Mouse (Mus musculus) kidney, postnatal 4 days (tissue): ENCODE measurements around the gene Chst3.
"Not testable (repeated sequence)": the region's sequence is repeated elsewhere in the genome, so short reads cannot be mapped to it uniquely, and the experiment has no call there.

ENCODE experiments used
- DNase-seq, 2 experiments: peaks; one replicate each; pipeline ENCODE4 v3.0.0; 2021; ENCODE audit warnings: mixed read lengths in 2 of 2

Chst3 gene

DNA sequence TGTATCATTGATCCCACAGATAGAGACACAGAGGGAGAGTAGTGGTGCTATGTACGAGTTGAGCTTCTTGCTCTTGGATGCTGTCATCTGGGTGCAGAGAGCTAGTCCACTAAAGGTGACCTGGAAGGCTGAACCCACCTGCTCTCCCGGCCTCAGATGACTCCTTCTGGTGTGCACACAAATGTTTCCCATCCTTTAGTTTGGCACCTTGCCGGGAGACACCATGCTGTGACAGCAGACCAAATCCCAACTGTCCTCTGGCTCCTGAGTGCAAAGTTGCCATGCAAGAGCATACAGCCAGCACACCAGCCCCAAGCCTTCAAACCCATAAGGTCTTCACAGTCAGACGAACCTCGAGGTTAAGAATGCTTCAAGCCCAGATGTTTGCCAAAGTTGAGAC is 22.1 kb downstream of the Chst3 start:
- DNase-seq, result no peak

DNA sequence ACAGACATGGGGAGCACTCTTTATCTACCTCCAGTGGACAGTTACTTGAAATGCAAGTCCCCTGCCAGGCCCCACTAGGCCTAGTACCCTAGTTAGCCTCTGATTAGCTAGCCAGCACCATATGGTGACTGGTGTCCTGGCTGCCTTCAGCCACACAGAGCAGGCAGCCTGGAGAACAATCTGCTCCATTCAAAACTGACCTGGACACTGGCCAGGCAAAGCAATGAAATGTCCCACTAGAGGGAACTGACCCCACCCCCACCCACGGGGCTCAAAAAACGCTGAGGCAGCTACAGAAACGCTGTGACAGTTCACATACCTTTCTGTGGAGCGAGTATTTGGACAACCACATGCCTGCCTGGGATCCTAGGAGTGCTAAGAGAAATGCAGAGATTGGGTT is 24.0 kb downstream of the Chst3 start:
- peak; percentile 78 to 86 for DNase-seq

DNA sequence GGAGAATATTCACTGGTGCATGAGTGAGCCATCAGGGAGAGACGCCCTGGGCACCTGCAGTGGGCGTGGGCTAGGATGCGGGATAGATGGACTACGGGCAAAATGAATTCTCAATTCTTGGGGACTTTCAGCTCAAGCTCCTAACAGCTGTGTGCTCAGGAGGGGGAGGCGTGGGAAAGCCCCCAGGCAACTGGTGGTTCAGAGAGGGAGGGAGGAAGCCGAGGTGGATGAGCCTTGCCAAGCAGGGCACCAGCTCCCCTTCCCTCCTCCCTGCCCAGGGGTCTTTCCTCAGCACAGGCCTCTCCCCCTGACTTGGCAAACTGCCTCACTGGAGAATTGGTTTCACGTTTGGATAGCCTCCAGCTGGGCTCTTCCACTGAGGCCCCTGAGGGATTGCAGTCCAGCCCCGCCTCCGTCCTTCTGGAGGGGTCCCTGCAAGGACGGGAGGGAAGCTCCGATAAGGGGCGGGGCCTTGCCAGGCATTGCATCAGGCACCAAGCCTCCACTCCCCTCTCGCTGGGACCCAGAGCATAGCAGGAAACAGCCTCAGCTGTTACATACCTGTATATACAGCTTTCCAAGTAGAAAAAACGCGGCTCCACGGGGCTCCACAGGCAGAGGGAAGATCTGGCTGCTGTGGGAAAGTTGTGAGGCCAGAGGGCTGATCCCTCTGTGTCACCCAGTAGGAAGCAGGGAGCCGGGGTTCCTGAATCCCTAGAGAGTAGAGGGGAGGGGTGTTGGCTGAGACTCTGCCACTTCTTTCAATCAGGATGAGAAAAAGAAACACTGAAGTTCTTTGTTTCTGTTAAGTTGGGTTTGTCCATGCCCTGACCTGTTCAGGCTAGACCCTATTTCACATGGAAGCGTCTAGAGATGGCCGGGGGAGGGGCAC is 25.3 kb downstream of the Chst3 start:
- DNase-seq, result peak; percentile 83 to 91

DNA sequence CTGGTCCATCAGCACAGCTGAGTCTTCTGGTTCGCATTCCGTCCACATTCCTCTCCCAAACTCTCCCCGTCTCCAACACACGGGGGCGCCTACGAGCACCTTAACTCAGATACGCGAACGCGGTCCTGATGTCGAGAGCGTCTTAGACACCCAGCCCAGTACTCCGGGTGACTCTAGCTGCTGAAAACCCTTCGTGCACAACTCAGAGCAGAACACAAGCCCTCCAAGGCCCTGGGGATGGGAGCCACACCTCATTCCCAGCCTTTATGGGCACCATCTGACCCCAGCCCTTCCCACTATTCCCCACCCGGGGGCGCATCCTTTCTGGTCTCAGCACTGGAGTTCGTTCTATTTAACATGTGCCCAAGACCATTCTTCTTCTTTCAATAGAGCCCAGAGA is 27.3 kb downstream of the Chst3 start:
- DNase-seq, result peak; percentile 89 to 90

DNA sequence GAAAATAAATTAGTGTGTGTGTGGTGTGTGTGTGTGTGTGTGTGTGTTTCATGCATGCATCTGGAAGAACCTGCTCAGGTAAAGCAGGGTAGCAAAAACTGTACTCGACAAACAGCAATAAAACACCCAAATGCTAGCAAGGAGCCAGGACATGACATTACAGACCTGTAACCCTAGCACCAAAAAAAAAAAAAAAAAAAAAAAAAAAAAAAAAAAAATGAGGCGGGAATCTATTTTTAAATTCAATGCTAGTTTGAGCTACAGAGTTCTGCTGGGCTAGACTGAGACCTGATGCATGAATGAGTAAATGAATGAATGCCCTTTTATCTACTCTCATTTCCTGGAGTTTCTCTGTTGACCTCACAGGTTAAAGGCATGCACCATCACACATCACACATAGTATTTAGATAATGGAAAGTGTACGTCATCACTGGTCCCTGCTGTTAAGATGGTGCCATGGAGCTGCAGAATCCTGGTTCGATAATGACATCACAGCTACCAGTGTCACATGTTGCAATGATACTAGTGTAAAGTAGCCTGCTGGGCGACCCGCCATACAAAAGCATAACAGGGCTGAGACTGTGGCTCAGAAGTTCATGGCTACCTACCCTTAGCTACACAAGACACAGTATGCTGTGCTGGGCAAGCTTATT is 29.4 kb downstream of the Chst3 start:
- DNase-seq, result no peak

DNA sequence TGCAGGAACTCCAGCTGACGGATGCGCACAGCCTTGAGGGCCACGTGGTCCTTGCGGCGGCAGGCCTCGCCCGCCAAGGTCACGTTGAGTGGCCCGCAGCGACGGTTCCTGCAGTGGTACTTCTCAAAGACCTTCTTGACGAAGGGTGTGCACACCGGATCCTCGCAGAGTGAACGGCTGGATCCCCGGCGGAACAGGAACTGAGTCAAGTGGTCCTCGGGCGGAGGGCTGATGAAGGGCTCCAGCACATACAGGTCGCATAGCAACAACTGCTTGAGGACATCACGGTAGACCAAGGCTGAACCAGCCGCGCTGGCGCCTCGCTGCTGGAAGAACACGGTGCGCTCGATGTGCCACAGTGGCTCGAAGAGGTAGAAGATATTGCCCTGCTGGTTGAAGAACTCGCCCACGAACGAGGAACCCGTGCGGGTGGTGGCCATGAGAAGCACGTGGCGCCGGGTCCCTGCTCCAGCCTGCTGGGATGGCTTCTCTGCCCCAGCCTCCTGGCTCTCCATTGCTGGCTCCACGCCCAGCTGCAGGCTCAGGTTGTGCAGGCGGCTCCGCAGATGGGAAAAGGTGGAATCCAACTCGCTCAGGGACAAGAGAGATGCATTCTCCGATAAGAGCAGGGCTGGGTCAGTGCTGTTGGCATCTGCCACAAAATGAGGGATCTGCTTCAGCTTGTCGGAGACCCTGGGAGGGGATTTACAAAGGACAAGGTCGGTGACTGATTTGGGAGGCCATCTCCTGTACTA is 32.7 kb downstream of the Chst3 start:
- no peak for DNase-seq

DNA sequence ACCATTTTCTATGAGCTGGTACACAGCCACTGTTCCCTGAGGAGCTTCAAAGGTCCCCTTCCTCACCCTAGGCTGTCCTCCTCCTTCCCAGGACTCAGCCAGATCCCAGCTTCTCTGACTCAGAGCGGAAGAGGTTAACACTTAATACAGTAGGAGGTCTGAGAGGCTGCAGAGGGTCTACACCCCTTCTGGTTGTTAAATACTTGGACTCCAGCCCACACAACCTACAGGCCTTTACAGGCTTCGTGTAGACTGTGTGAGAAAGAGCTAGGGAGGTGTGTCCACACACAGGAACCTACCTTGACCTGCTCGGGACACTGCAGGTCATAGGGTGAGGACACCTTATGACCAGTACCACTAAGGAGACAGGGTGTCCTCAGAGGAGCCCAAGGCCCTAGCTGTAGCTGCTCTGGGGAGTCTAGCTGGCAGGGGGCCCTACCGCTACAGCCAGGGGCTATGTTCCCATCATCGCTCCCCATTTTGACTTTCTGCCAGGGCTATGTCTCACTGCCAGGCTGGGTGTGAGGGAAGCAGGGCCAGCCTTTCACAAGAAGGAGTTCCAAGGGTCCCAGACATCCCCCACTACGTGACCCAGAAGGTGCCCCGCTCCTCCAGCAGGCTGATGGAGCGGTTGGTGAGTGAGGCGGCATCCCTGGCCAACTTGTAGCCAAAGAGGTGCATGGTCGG is 33.9 kb downstream of the Chst3 start:
- DNase-seq, result no peak

DNA sequence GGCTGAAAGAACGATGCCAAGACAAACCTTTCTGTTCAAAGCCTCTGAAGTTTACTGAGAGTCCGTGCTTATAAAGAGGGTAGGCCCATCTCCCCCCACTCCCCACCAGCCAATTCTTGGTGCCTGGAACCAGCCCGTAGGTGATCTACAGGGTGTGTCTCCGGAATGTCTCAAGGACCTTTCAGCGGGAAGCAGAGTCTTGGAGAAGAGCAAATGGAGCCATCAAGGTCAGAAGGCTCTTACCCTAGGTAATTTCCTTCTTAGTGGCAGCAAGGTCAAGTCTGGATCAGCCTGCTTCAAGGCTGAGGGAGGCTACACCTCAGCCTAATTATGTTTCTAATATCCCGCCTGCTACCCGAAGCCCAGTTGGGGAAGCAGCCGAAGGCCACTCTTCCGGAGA is 43.8 kb downstream of the Chst3 start:
- not testable (repeated sequence) for DNase-seq

DNA sequence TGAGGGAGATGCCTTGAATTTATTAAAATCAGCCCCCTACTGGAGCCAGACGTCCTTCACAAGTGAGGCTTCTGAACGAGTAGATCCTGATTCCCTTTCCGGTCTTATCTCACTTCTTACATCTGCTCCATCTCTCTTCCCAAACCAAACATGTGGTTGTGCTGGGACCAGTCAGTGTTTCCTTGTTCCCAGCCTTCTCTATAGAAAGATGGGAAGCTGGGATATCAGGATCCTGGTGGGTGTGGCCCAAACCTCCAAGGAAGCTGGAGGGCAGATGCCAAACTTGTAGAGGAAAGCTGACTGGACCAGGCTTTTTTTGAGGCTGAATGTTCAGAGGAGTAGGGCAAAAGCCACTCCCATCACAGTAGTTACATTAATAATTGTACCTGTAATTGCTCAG is 44.6 kb downstream of the Chst3 start:
- DNase-seq, result no peak

DNA sequence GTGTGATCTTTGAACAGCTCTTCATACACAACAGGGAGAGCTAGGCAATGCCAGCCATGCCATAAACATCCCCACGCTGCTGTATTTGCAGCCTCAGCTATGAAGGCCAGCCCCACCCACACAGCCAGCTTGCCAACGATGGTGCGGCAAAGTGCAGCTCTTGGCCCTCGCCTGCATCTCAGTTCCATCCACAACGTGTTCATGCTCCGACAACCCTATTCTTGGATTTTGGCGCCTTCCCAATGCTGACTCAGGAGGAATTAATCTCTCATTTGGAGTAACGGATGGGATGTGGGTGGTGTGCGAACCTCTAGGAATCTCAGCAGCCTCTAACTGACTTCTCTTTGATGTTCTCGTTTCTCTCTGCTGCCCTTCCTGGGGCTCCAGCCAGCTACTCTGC is 46.0 kb downstream of the Chst3 start:
- peak; percentile 27 to 51 for DNase-seq

DNA sequence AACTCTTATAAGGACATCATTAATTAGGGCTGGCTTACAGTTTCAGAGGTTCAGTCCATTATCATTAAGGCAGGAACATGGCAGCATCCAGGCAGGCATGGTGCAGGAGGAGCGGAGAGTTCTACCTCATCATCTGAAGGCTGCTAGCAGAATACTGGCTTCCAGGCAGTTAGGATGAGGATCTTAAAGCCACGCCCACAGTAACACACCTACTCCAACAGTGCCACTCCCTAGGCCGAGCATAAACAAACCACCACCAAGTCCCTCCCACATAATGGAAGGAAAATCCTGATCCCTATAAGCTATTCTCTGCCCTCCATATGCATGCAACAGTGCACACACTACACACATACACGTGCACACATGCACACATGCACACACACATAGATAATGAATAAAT is 46.8 kb downstream of the Chst3 start:
- DNase-seq, result no peak

DNA sequence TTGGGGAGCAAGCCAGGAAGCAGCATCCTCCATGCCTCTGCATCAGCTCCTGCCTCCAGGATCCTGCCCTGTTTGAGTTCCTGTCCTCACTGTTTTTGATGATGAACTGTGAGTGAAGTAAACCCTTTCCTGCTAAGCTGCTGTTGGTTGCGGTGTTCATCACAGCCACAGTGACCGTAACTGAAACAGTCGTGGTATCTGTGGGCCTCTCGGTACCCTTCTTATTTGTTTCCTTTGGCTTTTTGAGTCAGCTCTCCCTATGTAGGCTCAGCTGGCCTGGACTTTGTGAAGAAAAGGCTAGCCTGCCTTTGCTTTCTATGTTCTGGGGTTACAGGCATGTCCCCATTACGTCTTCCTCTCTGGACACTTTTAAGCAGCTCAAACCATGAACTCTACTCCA is 47.7 kb downstream of the Chst3 start:
- no peak for DNase-seq

DNA sequence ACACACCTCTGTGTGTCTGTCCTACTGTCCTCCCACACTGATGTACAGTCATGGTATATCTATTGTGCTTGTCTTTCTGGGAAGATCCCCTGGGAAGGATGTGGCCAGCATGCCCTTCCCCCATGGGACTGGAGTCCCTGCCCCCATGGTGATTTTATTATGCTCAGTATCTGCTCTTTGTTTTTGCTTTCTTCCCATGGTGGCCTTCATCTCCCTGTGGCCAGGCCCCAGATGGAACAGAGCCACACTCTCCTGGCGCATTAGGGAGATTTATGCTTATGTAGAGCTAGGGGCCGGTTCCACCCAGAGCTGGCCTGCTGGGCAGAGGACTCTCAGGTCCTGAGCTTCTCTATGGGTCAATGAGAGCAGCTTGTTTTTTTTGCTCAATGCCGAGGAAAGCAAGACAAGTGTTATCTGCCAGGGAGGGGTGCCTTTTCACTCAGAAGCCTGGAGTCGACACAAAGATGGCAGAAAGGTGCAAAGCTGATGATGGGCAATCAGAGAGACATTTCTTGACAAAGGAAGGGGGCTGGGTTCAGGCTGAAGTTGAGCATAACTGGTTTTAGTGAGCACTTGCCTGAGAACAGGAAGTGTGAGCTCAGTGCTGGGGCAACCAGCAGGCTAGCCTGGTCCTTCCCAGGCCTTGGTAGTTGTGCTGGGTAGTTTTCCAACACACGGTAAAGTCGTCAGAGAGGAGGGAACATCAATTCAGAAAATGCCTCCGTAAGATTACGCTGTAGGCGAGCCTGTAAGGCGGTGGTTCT is 48.6 kb downstream of the Chst3 start:
- no peak for DNase-seq

DNA sequence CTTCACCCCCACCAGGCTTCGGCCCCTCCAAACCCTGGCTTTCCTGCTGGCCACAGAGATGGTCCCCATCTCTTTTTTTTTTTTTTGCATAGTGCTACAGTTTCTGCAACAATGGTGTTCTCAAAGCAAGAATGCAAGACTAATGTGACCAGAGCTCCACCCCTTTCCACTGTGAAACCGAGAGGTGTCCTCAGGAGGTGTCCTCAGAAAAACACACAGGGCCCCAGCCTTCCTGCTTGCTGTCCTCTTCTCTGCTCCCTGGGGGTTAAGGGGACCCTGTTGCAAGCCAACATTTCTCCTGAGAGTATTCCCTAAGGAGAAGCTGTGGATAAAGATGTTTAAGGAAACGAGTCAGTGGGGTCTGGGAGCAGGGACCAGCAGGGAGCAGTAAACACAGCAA is 50.1 kb downstream of the Chst3 start:
- no peak for DNase-seq

DNA sequence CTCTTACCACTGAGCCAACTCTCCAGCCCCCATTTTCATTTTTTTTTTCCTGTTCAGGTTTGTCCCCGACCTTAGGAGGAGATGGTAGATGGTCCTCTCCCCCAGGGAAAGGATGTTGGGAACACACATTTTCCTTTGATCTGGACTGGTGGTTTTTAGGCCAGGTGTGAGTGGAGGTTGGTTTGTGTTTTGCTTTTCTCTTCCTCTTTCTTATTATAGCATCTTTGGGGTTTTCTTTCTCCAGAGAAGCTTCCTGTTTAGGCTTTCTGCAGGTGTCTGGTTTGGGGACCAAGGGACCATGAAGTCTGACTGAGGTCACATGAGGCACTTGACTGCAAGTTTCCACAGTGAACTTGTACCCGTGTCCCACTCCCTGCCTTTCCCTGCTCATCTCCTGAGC is 50.8 kb downstream of the Chst3 start:
- DNase-seq, result no peak

DNA sequence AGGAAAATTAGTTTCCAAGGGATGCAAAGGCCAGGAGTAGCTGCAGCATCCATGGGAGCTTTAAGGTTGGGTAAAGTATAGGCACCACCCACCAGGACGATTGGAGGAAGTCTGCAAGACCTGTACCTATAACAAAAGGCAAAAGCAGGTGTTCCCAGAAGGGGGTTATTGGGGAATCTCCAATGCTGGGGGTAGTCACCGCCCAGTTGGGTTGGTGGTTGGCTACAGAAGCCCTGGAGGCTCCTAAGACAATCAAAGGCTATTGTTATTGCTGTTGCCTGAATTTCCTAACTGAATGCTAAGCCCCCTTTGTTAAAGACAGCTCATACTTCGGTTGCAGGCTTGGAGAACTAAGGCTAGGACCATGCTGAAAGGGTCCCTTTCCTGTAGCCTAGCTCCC is 53.0 kb downstream of the Chst3 start:
- no peak for DNase-seq

DNA sequence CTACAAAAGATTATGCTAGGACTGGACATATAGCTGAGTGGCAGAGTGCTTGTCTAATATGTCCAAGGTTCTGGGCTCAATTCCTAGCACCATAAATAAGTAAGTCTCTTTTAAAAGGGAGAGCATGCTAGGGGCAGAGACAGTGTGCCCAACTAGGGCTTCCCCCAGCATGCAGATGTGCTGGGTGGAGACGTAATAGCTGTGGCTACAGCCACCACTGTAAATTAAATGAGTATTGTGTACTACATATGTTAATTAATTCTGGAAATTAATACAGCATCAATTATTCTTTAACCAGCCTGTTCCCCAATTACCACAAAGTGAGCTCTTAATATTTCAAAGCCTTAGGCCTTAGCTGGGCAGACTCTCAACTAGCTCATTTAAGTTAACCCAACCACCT is 54.2 kb downstream of the Chst3 start:
- no peak for DNase-seq

DNA sequence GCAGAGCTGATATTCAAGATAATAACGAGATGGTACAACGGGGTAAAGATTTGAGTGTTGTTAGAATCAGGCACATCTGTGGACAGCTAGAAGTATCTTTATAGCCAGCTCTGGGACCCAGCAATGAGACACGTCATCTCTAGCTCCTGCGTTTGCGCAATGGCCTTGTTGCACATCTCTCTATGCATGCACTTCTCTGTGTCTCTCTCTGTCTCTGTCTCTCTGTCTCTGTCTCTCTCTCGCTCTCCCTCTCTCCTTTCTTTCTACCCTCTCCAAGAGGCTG is 56.1 kb downstream of the Chst3 start:
- no peak for DNase-seq

DNA sequence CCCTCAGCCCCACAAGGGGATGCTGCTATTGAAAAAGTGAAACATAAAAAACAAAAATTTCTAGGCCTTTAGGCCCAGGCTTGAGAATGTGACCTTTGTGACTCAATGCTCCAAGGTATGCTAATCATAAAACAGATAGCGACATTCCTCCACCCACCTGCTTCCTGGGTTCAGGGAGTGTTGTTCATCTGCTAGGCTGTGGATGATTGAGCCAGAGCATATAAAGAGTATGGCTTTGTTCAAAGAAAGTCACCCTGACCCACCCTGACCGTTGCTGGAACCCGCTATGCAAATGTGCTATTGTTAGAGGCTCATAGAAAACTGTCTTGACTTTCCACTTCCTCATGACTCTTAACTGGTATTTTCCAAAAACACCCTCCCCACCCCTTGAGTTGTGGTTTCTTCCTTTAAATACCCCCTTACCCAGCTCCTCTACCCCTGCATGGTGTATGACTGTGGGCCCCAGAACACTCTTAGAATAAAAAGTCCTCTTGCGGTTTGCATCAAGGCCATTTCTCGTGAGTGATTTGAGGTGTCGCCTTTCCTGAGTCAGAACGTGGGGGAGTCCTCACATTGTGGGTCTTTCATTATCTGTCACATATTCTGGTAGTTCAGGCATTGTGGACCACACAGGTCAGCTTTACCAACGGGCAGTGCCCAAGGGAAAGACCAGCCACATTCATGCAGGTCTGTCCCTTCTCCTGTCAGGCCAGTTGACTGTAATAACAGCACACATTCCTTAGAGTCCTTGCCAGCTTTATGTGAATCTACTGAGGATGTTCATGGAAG is 56.7 kb downstream of the Chst3 start:
- DNase-seq, result not testable (repeated sequence)

DNA sequence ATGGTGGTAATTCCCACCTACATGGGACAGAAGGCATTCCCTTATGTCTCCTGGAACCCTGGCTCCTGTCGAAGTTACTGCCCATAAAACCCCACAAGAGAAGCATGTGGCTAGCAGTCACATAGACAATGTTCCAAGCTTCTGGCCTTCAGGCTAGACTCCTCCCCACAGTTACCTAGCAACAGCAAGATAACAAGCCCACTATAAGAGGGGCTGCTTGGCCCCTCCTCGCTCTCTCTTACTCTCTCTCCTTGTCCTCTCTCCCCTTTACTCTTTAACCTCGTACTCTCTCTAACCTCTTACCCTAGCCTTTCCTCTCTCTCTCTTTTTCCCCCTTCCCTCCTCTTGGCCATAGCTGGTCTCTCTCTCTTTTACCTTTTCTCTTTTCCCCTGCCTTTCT is 57.7 kb downstream of the Chst3 start:
- not testable (repeated sequence) for DNase-seq

DNA sequence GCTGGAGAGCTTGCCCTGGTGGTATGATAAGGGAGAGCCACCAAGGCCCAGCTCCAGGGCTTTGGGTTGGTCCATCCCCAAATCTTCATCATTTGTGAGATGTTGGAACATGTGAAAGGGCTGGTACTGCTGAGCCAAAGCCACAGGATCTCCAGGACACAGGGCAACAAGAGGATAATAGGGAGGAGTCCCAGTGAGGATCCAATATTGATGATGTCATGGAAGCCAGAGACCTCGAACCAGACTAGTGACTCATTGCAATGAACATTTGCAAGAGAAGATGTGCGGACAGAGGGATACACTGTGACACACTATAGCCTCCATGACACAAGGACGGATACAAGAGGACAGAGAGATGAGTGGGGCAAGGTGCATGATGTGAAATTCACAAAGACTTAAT is 60.9 kb downstream of the Chst3 start:
- no peak for DNase-seq

DNA sequence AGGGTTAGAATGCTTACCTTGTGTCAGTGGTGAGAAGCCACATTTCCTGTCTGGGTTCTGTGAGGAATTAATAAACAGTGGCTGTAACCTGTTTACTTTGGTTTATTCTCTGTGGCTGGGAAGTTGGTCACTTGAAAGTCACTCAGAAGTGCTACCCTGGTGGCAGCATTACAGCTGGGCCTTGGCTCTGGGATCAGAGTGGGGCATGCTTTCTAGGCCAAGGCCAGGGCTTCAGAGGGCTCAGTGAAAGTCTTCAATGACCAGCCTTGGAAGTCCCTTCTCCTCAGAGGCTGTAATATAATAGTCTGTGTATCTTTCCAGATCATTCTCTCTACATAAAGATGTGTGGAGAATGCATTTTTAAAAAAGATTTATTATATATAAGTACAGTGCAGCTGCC is 63.0 kb downstream of the Chst3 start:
- no peak for DNase-seq
